Mouse (Mus musculus) lung, postnatal 10 days (tissue): Measurements from ENCODE around the gene I0C0044D17Rik.
"Not testable (repeated sequence)": the region's sequence is repeated elsewhere in the genome, so short reads cannot be mapped to it uniquely, and the experiment has no call there.

ENCODE experiments used
- DNase-seq: peaks from one replicate; pipeline ENCODE4 v3.0.0; 2021

Gene I0C0044D17Rik

GRCm38 (mm10) chr4:98823740-98824139 lies at the start of gene I0C0044D17Rik:
Gene I0C0044D17Rik (minus strand): TSS chr4:98823840.
- DNase-seq, result not testable (repeated sequence)

DNA sequence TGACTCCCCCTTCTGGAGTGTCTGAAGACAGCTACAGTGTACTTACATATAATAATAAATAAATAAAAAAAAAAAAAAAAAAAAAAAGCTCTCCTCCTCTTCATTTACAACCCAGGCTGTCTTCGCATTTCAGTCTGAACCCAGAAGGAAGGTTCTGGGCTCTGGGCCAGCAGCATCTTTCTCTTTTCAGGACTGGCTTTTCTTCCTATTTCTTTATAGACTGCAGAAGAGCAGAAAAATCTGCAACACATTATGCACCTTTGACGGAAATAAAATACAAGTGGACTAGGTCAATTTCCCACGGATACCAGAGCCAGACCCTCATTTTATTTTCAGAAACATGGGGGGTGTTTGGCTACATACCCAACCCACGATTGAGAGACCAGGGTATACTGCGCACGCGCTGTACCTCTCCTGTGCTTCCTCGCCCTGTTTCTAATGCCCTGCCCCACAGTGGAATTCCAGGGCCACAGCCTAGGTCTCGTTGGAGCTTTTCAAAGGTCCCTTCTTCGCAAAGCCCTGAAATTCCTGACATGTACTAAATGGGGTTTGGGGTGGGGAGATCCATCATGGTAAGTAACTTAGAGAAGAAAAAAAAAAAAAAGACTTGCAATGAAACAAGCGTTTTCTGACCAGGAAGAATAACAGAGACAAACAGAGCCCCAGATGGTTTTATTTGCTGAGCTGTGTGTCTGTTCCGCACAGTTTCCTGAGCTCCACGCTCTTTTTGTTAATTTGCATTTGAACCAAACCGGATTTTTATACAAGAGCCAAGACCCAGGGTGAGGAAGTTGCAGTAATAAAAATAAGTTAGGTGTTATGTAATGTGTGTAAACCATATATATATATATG lies 42.0 kb upstream of the I0C0044D17Rik start:
- DNase-seq, result no peak

GRCm38 (mm10) chr4:98864546-98864945 lies 40.9 kb upstream of the I0C0044D17Rik start:
- no peak for DNase-seq

DNA sequence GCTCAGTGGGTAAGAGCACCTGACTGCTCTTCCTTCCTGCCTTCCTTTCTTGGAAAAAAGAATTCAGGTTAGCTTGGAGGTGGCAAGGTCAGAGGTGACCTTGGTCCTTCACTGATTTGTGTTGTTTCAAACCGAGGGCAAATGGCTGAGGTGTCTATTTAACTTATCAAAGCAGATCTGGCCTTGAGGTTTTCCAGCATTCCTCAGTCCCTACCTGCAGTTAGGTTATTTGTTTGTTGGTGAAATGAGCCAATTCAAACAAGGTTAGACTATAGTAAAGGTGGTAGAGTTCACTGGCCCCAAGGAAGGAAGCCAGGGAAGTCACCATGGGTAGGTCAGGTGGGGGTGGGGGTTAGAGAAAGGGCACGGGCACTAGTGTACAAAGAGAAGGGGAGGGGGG lies 40.5 kb upstream of the I0C0044D17Rik start:
- DNase-seq, result no peak

DNA sequence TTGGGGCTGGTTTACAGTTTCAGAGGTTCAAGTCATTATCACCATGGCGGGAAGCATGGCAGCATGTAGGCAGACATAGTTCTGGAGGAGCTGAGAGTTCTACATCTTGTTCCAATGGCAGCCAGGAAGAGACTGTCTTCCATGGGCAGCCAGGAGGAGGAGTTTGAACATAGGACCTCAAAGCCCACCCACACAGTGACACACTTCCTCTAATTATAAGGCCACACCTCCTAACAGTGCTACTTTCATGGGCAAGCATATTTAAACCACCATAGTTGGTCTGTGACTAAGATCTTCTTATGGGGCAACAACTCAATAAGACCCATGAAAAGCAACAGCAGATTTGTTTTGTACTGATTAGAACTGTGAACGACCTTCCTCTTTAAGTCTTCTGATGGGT lies 39.8 kb upstream of the I0C0044D17Rik start:
- DNase-seq, result no peak

DNA sequence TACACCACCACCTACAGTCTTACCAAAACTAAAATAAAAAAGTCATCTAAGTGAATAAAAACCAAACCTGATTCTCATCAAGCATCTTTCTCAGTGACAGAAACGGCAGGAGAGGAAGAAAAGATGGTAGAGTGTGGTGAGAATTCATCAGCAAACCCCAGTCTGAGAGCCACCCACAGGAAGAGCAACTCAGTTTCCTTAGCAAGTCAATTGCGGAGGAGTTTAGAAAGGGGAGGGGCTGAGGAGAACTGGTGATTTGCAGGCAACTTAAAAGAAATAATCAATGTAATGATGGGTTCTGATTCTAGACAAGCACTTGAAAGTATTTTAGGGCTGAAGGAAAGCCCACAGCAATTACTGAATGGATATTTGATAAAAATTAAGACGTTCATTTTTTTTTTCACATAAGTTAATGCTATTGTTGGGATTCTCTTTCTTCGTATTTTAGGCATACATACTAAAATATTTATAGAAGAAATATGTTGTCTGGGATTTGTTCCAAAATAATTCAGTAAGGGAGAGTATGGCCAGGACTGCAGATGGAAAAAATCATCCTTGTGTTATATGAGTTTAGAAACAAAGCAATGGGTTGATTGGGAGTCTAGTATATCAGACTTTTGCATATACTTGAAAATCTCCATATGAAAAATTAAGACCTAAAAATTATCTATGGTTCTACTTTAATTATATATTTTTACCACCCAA lies 34.7 kb upstream of the I0C0044D17Rik start:
- no peak for DNase-seq

GRCm38 (mm10) chr4:98857037-98857648 lies 33.5 kb upstream of the I0C0044D17Rik start:
- DNase-seq, result no peak

GRCm38 (mm10) chr4:98853926-98854325 lies 30.3 kb upstream of the I0C0044D17Rik start:
- DNase-seq, result no peak

DNA sequence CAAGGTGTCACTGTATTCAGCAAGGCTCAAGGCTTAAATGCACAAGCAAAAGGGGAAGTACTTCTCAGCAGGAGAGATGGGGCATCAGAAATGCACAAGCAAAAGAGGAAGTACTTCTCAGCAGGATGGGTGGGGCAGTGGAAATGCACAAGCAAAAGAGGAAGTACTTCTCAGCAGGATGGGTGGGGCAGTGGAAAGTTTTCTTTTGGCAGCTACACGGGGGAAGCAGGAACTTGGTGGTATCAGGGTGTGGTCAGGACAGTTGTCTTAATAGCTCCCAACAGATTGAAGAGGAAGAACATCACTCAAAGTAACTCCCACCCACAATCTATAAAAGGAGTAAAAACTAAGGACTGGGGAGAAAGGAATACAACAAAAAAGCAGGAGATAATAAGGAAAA lies 26.8 kb upstream of the I0C0044D17Rik start:
- DNase-seq, result not testable (repeated sequence)

- DNase-seq, result no peak
Measured at GRCm38 (mm10) chr4:98847120-98847885, 23.7 kb upstream of the I0C0044D17Rik start.

- no peak for DNase-seq
Measured at GRCm38 (mm10) chr4:98846396-98846795, 22.8 kb upstream of the I0C0044D17Rik start.

GRCm38 (mm10) chr4:98845687-98846125 lies 22.1 kb upstream of the I0C0044D17Rik start:
- no peak for DNase-seq

GRCm38 (mm10) chr4:98845201-98845600 lies 21.6 kb upstream of the I0C0044D17Rik start:
- no peak for DNase-seq

GRCm38 (mm10) chr4:98843906-98844597 lies 20.4 kb upstream of the I0C0044D17Rik start:
- no peak for DNase-seq

DNA sequence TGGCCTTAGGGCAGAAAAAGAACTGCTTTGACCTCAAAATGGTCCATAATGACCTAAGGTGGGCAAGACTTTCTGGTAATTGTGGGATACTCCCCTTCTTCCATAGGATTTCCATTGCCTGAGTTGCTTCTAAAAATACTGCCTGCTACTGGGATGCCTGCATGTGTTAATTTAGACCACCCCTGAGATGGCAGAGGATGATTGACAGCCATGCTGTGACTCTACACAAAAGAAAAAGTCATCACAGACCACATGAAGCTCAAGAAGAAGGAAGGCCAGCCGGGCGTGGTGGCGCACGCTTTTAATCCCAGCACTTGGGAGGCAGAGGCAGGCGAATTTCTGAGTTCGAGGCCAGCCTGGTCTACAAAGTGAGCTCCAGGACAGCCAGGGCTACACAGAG lies 17.6 kb upstream of the I0C0044D17Rik start:
- not testable (repeated sequence) for DNase-seq

DNA sequence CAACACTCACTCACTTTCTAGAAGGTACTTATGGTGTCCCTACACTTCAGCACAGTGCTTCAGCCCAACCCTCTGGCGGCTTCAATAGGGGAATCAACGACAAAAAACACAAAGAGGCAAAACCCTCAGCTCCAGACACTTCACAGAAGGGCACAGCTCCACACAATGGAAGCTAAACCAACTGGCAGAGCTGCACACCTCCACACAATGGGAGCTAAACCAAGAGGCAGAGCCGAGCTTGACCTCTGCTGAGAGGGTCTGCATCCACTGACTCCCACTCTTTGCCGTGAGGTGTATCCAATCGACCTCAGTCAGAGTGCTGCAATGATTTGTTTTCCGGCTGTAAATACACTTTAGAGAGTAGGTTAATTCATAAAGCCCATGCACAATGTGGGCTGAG lies 16.9 kb upstream of the I0C0044D17Rik start:
- no peak for DNase-seq

DNA sequence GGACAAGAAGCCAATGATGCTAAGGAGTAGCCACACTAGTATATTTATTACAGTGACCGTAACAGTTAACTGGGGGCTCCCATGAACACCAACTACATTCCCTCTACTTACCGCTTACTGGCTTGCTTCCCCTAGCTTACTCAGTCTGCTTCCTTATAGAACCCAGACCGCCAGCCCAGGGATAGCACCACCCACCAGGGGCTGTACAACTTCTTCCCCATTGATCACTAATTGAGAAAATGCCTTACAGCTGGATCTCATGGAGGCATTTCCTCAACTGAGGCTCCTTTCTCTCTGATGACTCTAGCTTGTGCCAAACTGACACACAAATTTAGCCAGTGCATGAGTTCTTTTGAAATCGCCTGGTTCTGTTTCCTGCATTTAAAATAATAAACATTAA lies 15.3 kb upstream of the I0C0044D17Rik start:
- DNase-seq, result no peak

GRCm38 (mm10) chr4:98837715-98838505 lies 14.3 kb upstream of the I0C0044D17Rik start:
- DNase-seq, result no peak

DNA sequence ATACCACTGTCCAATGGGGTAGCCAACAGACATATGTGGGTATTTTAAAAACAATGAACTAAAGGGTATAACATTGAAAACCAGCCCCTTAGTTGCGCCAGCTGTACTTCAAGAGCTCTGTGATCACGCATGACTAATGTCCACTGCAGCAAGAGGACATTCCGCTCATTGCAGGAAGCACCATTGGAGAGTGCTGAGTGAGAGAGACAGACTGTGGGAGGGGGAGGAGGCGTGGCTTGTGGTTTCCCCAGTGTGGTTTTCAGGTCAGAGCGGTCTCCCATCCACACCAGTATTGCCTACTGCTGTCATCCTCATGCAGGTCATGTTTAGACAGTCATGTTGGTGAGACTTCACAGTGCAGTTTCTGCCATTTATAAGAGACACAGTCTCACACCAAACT lies 12.9 kb upstream of the I0C0044D17Rik start:
- peak; percentile 73 for DNase-seq

GRCm38 (mm10) chr4:98834782-98835181 lies 11.1 kb upstream of the I0C0044D17Rik start:
- peak; percentile 52 for DNase-seq

GRCm38 (mm10) chr4:98831726-98832125 lies 8.1 kb upstream of the I0C0044D17Rik start:
- no peak for DNase-seq
